25 mouse cellular contexts compared by ENCODE assay signal in the genomic region with DNA sequence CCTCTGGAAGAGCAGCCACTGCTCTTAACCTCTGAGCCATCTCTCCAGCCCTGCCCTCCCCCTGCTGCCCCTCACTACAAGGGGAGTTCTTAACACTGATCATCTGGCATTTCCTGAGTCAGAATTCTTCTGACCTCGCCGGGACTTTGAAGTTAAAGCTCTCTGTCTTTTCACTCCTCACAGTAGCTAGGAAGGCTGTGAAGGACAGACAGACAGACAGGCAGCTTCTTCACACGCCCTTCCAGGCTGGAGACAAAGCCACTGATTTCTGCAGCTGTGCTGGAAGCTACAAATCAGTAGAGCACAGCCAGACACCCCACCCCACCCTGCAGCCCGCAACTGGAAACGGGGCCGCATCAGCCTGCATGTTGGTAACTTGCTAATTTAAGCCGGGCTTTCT. TPM values are rescaled to one million over a fixed set of nuclear protein-coding genes. Genes with fewer than 3 reads are reported as not detected.
DNase-seq lines count a peak whose midpoint lies in the region; ATAC-seq and TF ChIP-seq lines count a peak whose summit lies in the region.
"Had no signal": no experiment of that assay in that cellular context is flagged by ENCODE, and none has a peak within 500 bp of the region (broad histone marks: within the 10 kb centered on the region; RNA-seq: fewer than 3 reads in every experiment).

No protein-coding gene starts in this region.

- DNase-seq in ES-CJ7 (ENCODE audit: low read depth, low spot score) (peak; percentile 52), R1 (ENCODE audit: low read depth, low spot score) (peak; percentile 59), ZHBTc4 (ENCODE audit: low read depth, low spot score) (peak; percentile 65)
- no peak for DNase-seq in cerebellum, postnatal 25 days
- DNase-seq in forebrain, postnatal 0 days = no peak
- DNase-seq in urinary bladder, postnatal 14 days (ENCODE audit: low spot score) = no peak
- DNase-seq: adrenal gland, adult 2 months; adrenal gland, adult 8-10 months; adrenal gland, postnatal 10 days; adrenal gland, postnatal 14 days; adrenal gland, postnatal 25 days; adrenal gland, postnatal 36 days; B cell, adult 2 months; cerebellum, adult 11 months; cerebellum, adult 11-12 months; cerebellum, adult 18-20 months; cerebellum, adult 2 months; cerebellum, adult 8-10 months; cerebellum, adult 9-10 months had no signal

- H3K9ac ChIP-seq in forebrain, postnatal 0 days = no peak overlapping the region

- H3K36me3 ChIP-seq in forebrain, postnatal 0 days (ENCODE audit: insufficient read depth) = no peaks in the 10 kb centered on the region
- H3K36me3 ChIP-seq: G1E had no signal

- 78% methylated on average over 7 of the region's 7 CpGs for WGBS in forebrain, postnatal 0 days

- no peak overlapping the region for H3K4me2 ChIP-seq in forebrain, postnatal 0 days (ENCODE audit: low read depth)

- H3K9me3 ChIP-seq in forebrain, postnatal 0 days (ENCODE audit: low read length) = no peaks in the 10 kb centered on the region
- H3K9me3 ChIP-seq: G1E had no signal

- H3K27ac ChIP-seq in forebrain, postnatal 0 days (ENCODE audit: low read depth, low read length) = no peak overlapping the region

- no peaks in the 10 kb centered on the region for H3K27me3 ChIP-seq in forebrain, postnatal 0 days (ENCODE audit: insufficient read depth, low read length)

- H3K4me3 ChIP-seq in forebrain, postnatal 0 days (ENCODE audit: low read depth, low read length) = no peak overlapping the region

- TF ChIP-seq CTCF in forebrain, postnatal 0 days (IDR thresholded peaks at IDR 0.05; ENCODE audit: low read depth) = no peak

- no peaks in the 10 kb centered on the region for H3K4me1 ChIP-seq in forebrain, postnatal 0 days (ENCODE audit: insufficient read depth)

- no peak for ATAC-seq in forebrain, postnatal 0 days
- ATAC-seq: activated CD4-positive, CD25-positive, alpha-beta regulatory T cell, adult 4 months; CD4-positive, CD25-positive, alpha-beta regulatory T cell, adult 4 months; Patski had no signal

RNA-seq across cellular contexts. Expression of gene Oprd1, which starts 7.3 kb away (rescaled TPM):
- total RNA-seq in forebrain, postnatal 0 days (2014; rRNA removed) = 1.5 and 1.6 TPM in 2 replicates
- polyA plus RNA-seq in forebrain, postnatal 0 days (2015; fragmentation: Nextera tagmentation; extraction: Ambion mirVana) = 0.23 and 0.53 TPM in 2 replicates
- total RNA-seq: CH12.LX, MEL had no signal
- polyA plus RNA-seq: activated CD4-positive, CD25-positive, alpha-beta regulatory T cell, adult 4 months; CD4-positive, CD25-positive, alpha-beta regulatory T cell, adult 4 months; G1E; Patski had no signal

Comparison
In these comparisons a context has a peak if more than half of its experiments do, and no peak if none do; other contexts are left out.
1. DNase-seq: peak in ES-CJ7 (single experiment), R1 (single experiment) and ZHBTc4 (single experiment); none in cerebellum, postnatal 25 days (0 of 2), forebrain, postnatal 0 days (single experiment) and urinary bladder, postnatal 14 days (single experiment).